Mouse (Mus musculus) frontal cortex, postnatal 25 days (tissue): ENCODE results near the gene Gm9602.
"Not testable (repeated sequence)": the region's sequence is repeated elsewhere in the genome, so short reads cannot be mapped to it uniquely, and the experiment has no call there.

Experiments
- DNase-seq, 2 experiments: peaks; one replicate each; pipeline ENCODE4 v3.0.0; 2022; ENCODE audit warnings: low spot score in 2 of 2

The Gm9602 gene

GRCm38 (mm10) chr14:4776037-4776436, at the start of gene Gm9602:
TSS of gene Gm9602 (plus strand) at chr14:4776337.
- DNase-seq = not testable (repeated sequence)

DNA sequence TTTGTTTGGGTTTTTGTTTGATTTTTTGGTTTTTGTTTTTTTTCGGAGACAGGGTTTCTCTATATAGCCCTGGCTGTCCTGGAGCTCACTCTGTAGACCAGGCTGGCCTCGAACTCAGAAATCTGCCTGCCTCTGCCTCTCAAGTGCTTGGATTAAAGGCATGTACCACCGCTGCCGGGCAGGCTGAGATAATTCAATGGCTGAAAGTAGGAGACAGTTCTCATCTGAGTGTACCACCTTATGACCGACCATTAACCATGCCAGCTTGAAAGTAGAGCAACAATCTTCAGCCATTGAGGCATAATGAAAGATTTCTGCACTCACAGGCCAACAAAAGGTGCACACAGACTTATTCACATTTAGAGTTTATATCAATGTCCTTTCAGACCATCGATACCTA, 30.3 kb downstream of the Gm9602 start:
- DNase-seq = not testable (repeated sequence)

- DNase-seq = not testable (repeated sequence)
Observed at GRCm38 (mm10) chr14:4821950-4822349, 45.8 kb downstream of the Gm9602 start.
